Mouse (Mus musculus) erythroblast, embryonic 14.5 days (primary cell): ENCODE measurements around the gene Ctf1. TPM values are rescaled to one million over a fixed set of nuclear protein-coding genes. Genes with fewer than 3 reads are reported as not detected.

ENCODE experiments used
- H3K27me3 ChIP-seq: 2 replicates; pipeline ENCODE4 v1.6.1; 2012; ENCODE audit warnings: inconsistent platforms; ENCODE audit not compliant: control insufficient read depth
- H3K36me3 ChIP-seq: 2 replicates; pipeline ENCODE4 v1.6.1; 2012; ENCODE audit warnings: mild to moderate bottlenecking, inconsistent platforms; ENCODE audit not compliant: control insufficient read depth
- H3K4me1 ChIP-seq: 2 replicates; pipeline ENCODE4 v1.6.1; 2012; ENCODE audit warnings: inconsistent platforms; ENCODE audit not compliant: control insufficient read depth
- H3K4me3 ChIP-seq: replicated peaks from 2 replicates; pipeline ENCODE3; 2012; ENCODE audit warnings: moderate library complexity, mild to moderate bottlenecking, inconsistent platforms
- H3K9me3 ChIP-seq: 2 replicates; pipeline ENCODE4 v1.6.1; 2012; ENCODE audit warnings: low read length, inconsistent platforms, mixed read lengths; ENCODE audit not compliant: control insufficient read depth
- GATA1 ChIP-seq: IDR thresholded peaks from 2 replicates; pipeline ENCODE4 v1.6.1; 2012; ENCODE audit warnings: low read length, inconsistent platforms, mixed read lengths
- TAL1 ChIP-seq: IDR thresholded peaks from 3 replicates; pipeline ENCODE4 v1.6.1; 2012; ENCODE audit warnings: low read length, inconsistent platforms, mixed read lengths
- polyA plus RNA-seq: library from polyadenylated mRNA; stranded (reverse); fragments of >175 nt; gene quantifications from 2 replicates; pipeline ENCODE4 v1.2.3, GENCODE M21; 2012

The Ctf1 gene
- polyA plus RNA-seq, result 0.06 TPM in 1 of 2 replicates, not detected in the other

GRCm38 (mm10) chr7:127712461-127713385, at the start of gene Ctf1:
TSS of gene Ctf1 (plus strand) at chr7:127712736.
- no peaks in the 10 kb centered on the region for H3K9me3 ChIP-seq
- TF ChIP-seq TAL1 (no peak), GATA1 (no peak)
- H3K27me3 ChIP-seq, result peaks cover 19% of the 10 kb centered on the region
- H3K4me1 ChIP-seq, result peaks cover 44% of the 10 kb centered on the region
- no peaks in the 10 kb centered on the region; the same call in 1 of the 2 replicates for H3K36me3 ChIP-seq
- H3K4me3 ChIP-seq, result peak within 1 kb of the TSS; percentile 49

DNA sequence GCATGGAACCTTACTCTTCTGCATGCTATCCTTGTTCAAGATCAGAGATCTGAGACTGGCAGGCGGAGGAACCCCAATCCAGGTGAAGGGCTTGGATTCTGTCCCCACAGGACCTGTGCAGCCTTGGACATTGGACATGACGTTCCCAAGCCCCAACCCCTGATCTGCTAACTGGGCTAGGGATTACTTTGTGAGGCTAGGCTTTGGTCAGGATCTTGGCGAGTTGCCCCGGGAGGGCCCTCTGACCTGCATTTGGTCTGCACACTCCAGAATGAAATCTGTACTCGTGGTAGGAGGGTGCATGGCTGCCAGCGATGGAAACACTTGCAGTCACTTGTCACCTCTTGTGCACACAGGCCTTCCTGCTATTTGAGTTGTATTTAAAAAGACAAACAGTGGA, 49.6 kb upstream of the Ctf1 start:
- Histone ChIP-seq H3K9me3 (no peaks in the 10 kb centered on the region), H3K27me3 (no peaks in the 10 kb centered on the region), H3K36me3 (peaks cover 2% of the 10 kb centered on the region; the same call in 1 of the 2 replicates), H3K4me3 (no peak overlapping the region), H3K4me1 (peaks cover 1% of the 10 kb centered on the region; the same call in 1 of the 2 replicates)
- TF ChIP-seq TAL1 (no peak), GATA1 (no peak)

GRCm38 (mm10) chr7:127666066-127666654, 46.4 kb upstream of the Ctf1 start:
- H3K36me3 ChIP-seq, result peaks cover 2% of the 10 kb centered on the region; the same call in 1 of the 2 replicates
- no peak overlapping the region for H3K4me3 ChIP-seq
- H3K27me3 ChIP-seq, result no peaks in the 10 kb centered on the region
- no peak for TF ChIP-seq TAL1
- no peak for TF ChIP-seq GATA1
- H3K4me1 ChIP-seq, result peaks cover 4% of the 10 kb centered on the region
- H3K9me3 ChIP-seq, result no peaks in the 10 kb centered on the region

DNA sequence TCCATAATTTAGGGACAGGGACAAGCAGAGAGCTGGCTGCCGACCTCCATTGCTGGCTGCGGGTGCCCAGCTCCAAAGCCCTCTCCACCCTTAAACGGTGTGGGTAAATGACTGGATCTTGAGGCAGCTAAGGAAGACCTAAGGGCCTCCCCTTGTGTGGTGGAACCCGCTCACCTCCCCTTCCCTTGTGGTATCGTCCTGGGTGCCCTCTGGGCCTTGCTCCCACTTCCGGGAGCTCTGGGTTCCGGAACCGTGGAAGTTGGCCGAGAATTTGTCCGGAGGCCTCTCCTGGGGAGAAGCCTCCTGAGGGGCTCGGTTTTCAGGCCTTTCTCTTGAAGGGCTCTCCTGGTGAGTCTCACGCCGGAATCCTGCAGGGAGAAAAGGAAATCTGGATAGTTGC, 45.9 kb upstream of the Ctf1 start:
- H3K4me1 ChIP-seq, result peaks cover 4% of the 10 kb centered on the region
- TF ChIP-seq TAL1 (no peak), GATA1 (no peak)
- H3K4me3 ChIP-seq, result no peak overlapping the region
- H3K36me3 ChIP-seq, result peaks cover 2% of the 10 kb centered on the region; the same call in 1 of the 2 replicates
- H3K27me3 ChIP-seq, result no peaks in the 10 kb centered on the region
- H3K9me3 ChIP-seq, result no peaks in the 10 kb centered on the region

DNA sequence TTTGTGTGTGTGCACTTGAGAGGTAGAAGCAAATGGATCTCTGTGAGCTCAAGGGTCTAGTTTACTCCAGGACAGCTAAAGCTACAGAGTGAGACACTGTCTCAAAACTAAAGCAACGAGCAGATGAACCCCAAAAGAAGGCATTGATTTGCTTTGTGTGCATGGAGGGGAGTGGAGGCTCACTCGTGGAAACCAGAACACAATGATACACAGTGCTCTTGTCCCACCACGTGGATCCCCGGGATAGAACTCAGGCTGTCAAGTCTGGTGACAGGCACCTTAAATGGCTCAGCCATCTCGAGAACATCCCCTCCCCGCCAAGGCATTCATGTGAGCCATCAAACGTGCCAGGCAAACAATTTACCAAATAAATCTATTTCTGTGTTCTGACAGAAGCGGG, 45.4 kb upstream of the Ctf1 start:
- Histone ChIP-seq H3K27me3 (no peaks in the 10 kb centered on the region), H3K4me3 (no peak overlapping the region), H3K36me3 (peaks cover 2% of the 10 kb centered on the region; the same call in 1 of the 2 replicates), H3K9me3 (no peaks in the 10 kb centered on the region), H3K4me1 (peaks cover 4% of the 10 kb centered on the region)
- no peak for TF ChIP-seq TAL1
- TF ChIP-seq GATA1, result no peak

GRCm38 (mm10) chr7:127671880-127672774, 40.4 kb upstream of the Ctf1 start:
- Histone ChIP-seq H3K9me3 (no peaks in the 10 kb centered on the region), H3K27me3 (no peaks in the 10 kb centered on the region), H3K36me3 (no peaks in the 10 kb centered on the region), H3K4me3 (no peak overlapping the region), H3K4me1 (peaks cover 3% of the 10 kb centered on the region)
- TF ChIP-seq TAL1 (no peak), GATA1 (no peak)

- no peaks in the 10 kb centered on the region for H3K36me3 ChIP-seq
- H3K9me3 ChIP-seq, result no peaks in the 10 kb centered on the region
- no peaks in the 10 kb centered on the region for H3K27me3 ChIP-seq
- no peak for TF ChIP-seq TAL1
- TF ChIP-seq GATA1, result no peak
- H3K4me3 ChIP-seq, result no peak overlapping the region
- H3K4me1 ChIP-seq, result peaks cover 3% of the 10 kb centered on the region
These were observed 39.8 kb upstream of the Ctf1 start for GRCm38 (mm10) chr7:127672776-127673175.

- Histone ChIP-seq H3K9me3 (no peaks in the 10 kb centered on the region), H3K4me1 (no peaks in the 10 kb centered on the region; the same call in none of the 2 replicates), H3K4me3 (no peak overlapping the region), H3K36me3 (no peaks in the 10 kb centered on the region), H3K27me3 (no peaks in the 10 kb centered on the region)
- TF ChIP-seq TAL1 (no peak), GATA1 (no peak)
These were observed 37.6 kb upstream of the Ctf1 start for GRCm38 (mm10) chr7:127674977-127675376.
